Comparison of ENCODE assay signal across 7 mouse cellular contexts in genomic region chr19:7341512-7342397, GRCm38 (mm10). TPM values are rescaled to one million over a fixed set of nuclear protein-coding genes. Genes with fewer than 3 reads are reported as not detected.
A peak's percentile ranks its signal among the peaks of the same experiment; 100 is the strongest.
DNase-seq lines count a peak whose midpoint lies in the region; ATAC-seq lines count a peak whose summit lies in the region.

Mark2 (minus strand) TSS chr19:7341860.

- ATAC-seq in intestine, embryonic 15.5 days, result peak; percentile 94

- H3K27ac ChIP-seq in intestine, embryonic 15.5 days, result peak within 1 kb of the TSS; percentile 83
- H3K27ac ChIP-seq in midbrain, embryonic 10.5 days (replicated peaks), result peak within 1 kb of the TSS; percentile 93

- no peaks in the 10 kb centered on the region for H3K36me3 ChIP-seq in intestine, embryonic 15.5 days
- H3K36me3 ChIP-seq in midbrain, embryonic 10.5 days, result peaks cover 9% of the 10 kb centered on the region; the same call in 1 of the 2 replicates

- H3K4me3 ChIP-seq in intestine, embryonic 15.5 days (replicated peaks), result peak within 1 kb of the TSS; percentile 90
- peak within 1 kb of the TSS; percentile 92 for H3K4me3 ChIP-seq in midbrain, embryonic 10.5 days

- peaks cover 24% of the 10 kb centered on the region for H3K4me1 ChIP-seq in intestine, embryonic 15.5 days (replicated peaks)
- H3K4me1 ChIP-seq in midbrain, embryonic 10.5 days, result peaks cover 47% of the 10 kb centered on the region

- H3K9ac ChIP-seq in intestine, embryonic 15.5 days, result peak within 1 kb of the TSS; percentile 94

- intact Hi-C loops in gastrocnemius, postnatal 36 days (cut with DNase I), result loop anchor here (2.0 to 5.0 kb wide), 2 partner anchors 31 to 59 kb away; no protein-coding TSS in a partner anchor
- intact Hi-C loops in left cerebral cortex, postnatal 25 days (cut with DNase I), result loop anchor here (1.0 to 10.0 kb wide), 5 partner anchors 61 to 287 kb away; partner anchors contain the start of genes 2700081O15Rik and Macrod1

- H3K27me3 ChIP-seq in intestine, embryonic 15.5 days (replicated peaks), result no peaks in the 10 kb centered on the region
- no peaks in the 10 kb centered on the region for H3K27me3 ChIP-seq in midbrain, embryonic 10.5 days (ENCODE audit: low read depth, poor library complexity, severe bottlenecking)

- H3K4me2 ChIP-seq in intestine, embryonic 15.5 days (replicated peaks), result peak within 1 kb of the TSS; percentile 88

- no peaks in the 10 kb centered on the region for H3K9me3 ChIP-seq in intestine, embryonic 15.5 days
- no peaks in the 10 kb centered on the region for H3K9me3 ChIP-seq in midbrain, embryonic 10.5 days (replicated peaks)

- 2% methylated on average over 63 of the region's 63 CpGs for WGBS in intestine, embryonic 15.5 days
- 2% methylated on average over 61 of the region's 63 CpGs for WGBS in midbrain, embryonic 10.5 days

- DNase-seq in adrenal gland, adult 2 months, result peak; percentile 98
- DNase-seq in embryo, embryonic 11.5 days (ENCODE audit: low read depth, low spot score), result peak; percentile 100
- peak; percentile 98 to 99 for DNase-seq in gastrocnemius, postnatal 36 days
- DNase-seq in left cerebral cortex, postnatal 25 days (ENCODE audit: low spot score in 2 of 2), result peak; percentile 100
- peak; percentile 99 for DNase-seq in midbrain, embryonic 10.5 days (ENCODE audit: low spot score)
- DNase-seq in right cerebral cortex, postnatal 4 days, result peak; percentile 99

RNA-seq across cellular contexts. Expression of gene Mark2, which starts in this region (rescaled TPM):
- 10 to 100 TPM; 70.2 to 71.5 TPM for total RNA-seq in adrenal gland, adult 2 months (2021)
- polyA plus RNA-seq in adrenal gland, adult 2 months (2012; rRNA removed), result 104 and 124 TPM in 2 replicates
- total RNA-seq in gastrocnemius, postnatal 36 days (2021), result 10 to 100 TPM; 28.9 to 33.5 TPM
- 44.9 and 45.8 TPM in 2 replicates for polyA plus RNA-seq in intestine, embryonic 15.5 days (2015; fragmentation: Nextera tagmentation; extraction: Ambion mirVana)
- total RNA-seq in left cerebral cortex, postnatal 25 days (2021), result 100 to 1,000 TPM; 134 to 150 TPM
- 45.5 and 46.0 TPM in 2 replicates for polyA plus RNA-seq in midbrain, embryonic 10.5 days (2016; fragmentation: Nextera tagmentation; extraction: Ambion mirVana)

Comparison
In these comparisons a context has a peak if more than half of its experiments do, and no peak if none do; other contexts are left out.
1. Peak in every context shown above with its lines: DNase-seq, ATAC-seq, H3K4me3 ChIP-seq and H3K27ac ChIP-seq.